Mouse (Mus musculus) bone marrow, adult 2 months (tissue): ENCODE results near the gene Msx2. TPM values are rescaled to one million over a fixed set of nuclear protein-coding genes. Genes with fewer than 3 reads are reported as not detected.

Experiments used
- H3K27ac ChIP-seq: fragments of 200-500 bp; 2 replicates; pipeline ENCODE4 v1.5.1; 2012; ENCODE audit warnings: low read depth, mild to moderate bottlenecking, control low read depth, inconsistent platforms, low read length; ENCODE audit not compliant: control insufficient read depth, poor library complexity, insufficient read depth
- H3K4me1 ChIP-seq: fragments of 200-500 bp; 2 replicates; pipeline ENCODE4 v1.6.1; 2011; ENCODE audit warnings: low read length; ENCODE audit not compliant: control insufficient read depth, insufficient read depth
- H3K4me3 ChIP-seq: fragments of 200-500 bp; replicated peaks from 2 replicates; pipeline ENCODE3; 2011; ENCODE audit warnings: mild to moderate bottlenecking, low read depth, low read length, control low read depth; ENCODE audit not compliant: control insufficient read depth
- CTCF ChIP-seq: fragments of 200-500 bp; IDR thresholded peaks from 2 replicates; pipeline ENCODE4 v1.5.1; 2011; ENCODE audit warnings: low read length, control low read depth; ENCODE audit not compliant: control insufficient read depth, insufficient read depth
- POLR2A ChIP-seq: fragments of 200-500 bp; IDR thresholded peaks from 2 replicates; pipeline ENCODE4 v1.6.1; 2011; ENCODE audit warnings: low read depth, mild to moderate bottlenecking, control low read depth, low read length, borderline replicate concordance; ENCODE audit not compliant: control insufficient read depth
- WGBS: fragments of 180-500 bp; shearing (Covaris S2); methylation state at CpG from one replicate; pipeline ENCODE4 v1.1.7; 2018; 5-methylcytosine and 5-hydroxymethylcytosine counted together
- polyA plus RNA-seq: library from polyadenylated mRNA; stranded (reverse); fragments of >200 nt; gene quantifications from 2 replicates; pipeline ENCODE4 v1.2.4, GENCODE M21; 2011; ENCODE audit warnings: low replicate concordance; ENCODE audit not compliant: missing spikeins, insufficient read depth, insufficient read length

Msx2 gene
- polyA plus RNA-seq: not detected in 2 replicates

GRCm38 (mm10) chr13:53472614-53473124 is at the start of gene Msx2:
Msx2 (minus strand) TSS chr13:53473074.
- no peaks in the 10 kb centered on the region for H3K4me1 ChIP-seq
- no peak within 1 kb of the TSS for H3K4me3 ChIP-seq
- TF ChIP-seq POLR2A (no peak), CTCF (no peak)
- 2% methylated on average over 38 of the region's 38 CpGs for WGBS
- H3K27ac ChIP-seq: no peak within 1 kb of the TSS

GRCm38 (mm10) chr13:53521468-53521867 is 48.6 kb upstream of the Msx2 start:
- WGBS: 37% methylated on average over 3 of the region's 3 CpGs
- no peaks in the 10 kb centered on the region for H3K4me1 ChIP-seq
- H3K27ac ChIP-seq: no peak overlapping the region
- no peak overlapping the region for H3K4me3 ChIP-seq
- TF ChIP-seq POLR2A (no peak), CTCF (no peak)

GRCm38 (mm10) chr13:53520343-53520937 is 47.6 kb upstream of the Msx2 start:
- TF ChIP-seq POLR2A: no peak
- Histone ChIP-seq H3K4me1 (no peaks in the 10 kb centered on the region), H3K27ac (no peak overlapping the region), H3K4me3 (no peak overlapping the region)
- 69% methylated on average over 12 of the region's 12 CpGs for WGBS

- TF ChIP-seq CTCF (no peak), POLR2A (no peak)
- H3K27ac ChIP-seq: no peak overlapping the region
- WGBS: 77% methylated on average over 8 of the region's 8 CpGs
- H3K4me3 ChIP-seq: no peak overlapping the region
- no peaks in the 10 kb centered on the region for H3K4me1 ChIP-seq
Observed at GRCm38 (mm10) chr13:53519727-53520126, 46.9 kb upstream of the Msx2 start.

GRCm38 (mm10) chr13:53518306-53518705 is 45.4 kb upstream of the Msx2 start:
- 57% methylated on average over 4 of the region's 4 CpGs for WGBS
- H3K4me3 ChIP-seq: no peak overlapping the region
- TF ChIP-seq POLR2A (no peak), CTCF (no peak)
- no peak overlapping the region for H3K27ac ChIP-seq
- H3K4me1 ChIP-seq: no peaks in the 10 kb centered on the region

GRCm38 (mm10) chr13:53514574-53514973 is 41.7 kb upstream of the Msx2 start:
- no peak overlapping the region for H3K27ac ChIP-seq
- H3K4me1 ChIP-seq: no peaks in the 10 kb centered on the region
- H3K4me3 ChIP-seq: no peak overlapping the region
- TF ChIP-seq POLR2A: no peak
- no peak for TF ChIP-seq CTCF

GRCm38 (mm10) chr13:53511366-53511765 is 38.5 kb upstream of the Msx2 start:
- no peak for TF ChIP-seq CTCF
- no peak for TF ChIP-seq POLR2A
- Histone ChIP-seq H3K4me3 (no peak overlapping the region), H3K4me1 (no peaks in the 10 kb centered on the region), H3K27ac (no peak overlapping the region)
- 63% methylated on average over 2 of the region's 2 CpGs for WGBS

GRCm38 (mm10) chr13:53502406-53502805 is 29.5 kb upstream of the Msx2 start:
- WGBS: 53% methylated on average over 6 of the region's 6 CpGs
- Histone ChIP-seq H3K4me3 (no peak overlapping the region), H3K27ac (no peak overlapping the region), H3K4me1 (no peaks in the 10 kb centered on the region)
- TF ChIP-seq CTCF (no peak), POLR2A (no peak)
